Comparison of ENCODE assay signal across 9 mouse cellular contexts in genomic region chr4:116159912-116160311, GRCm38 (mm10). TPM values are rescaled to one million over a fixed set of nuclear protein-coding genes. Genes with fewer than 3 reads are reported as not detected.
A peak's percentile ranks its signal among the peaks of the same experiment; 100 is the strongest.
DNase-seq lines count a peak whose midpoint lies in the region; ATAC-seq and TF ChIP-seq lines count a peak whose summit lies in the region.
"Had no signal": no experiment of that assay in that cellular context is flagged by ENCODE, and none has a peak within 500 bp of the region (broad histone marks: within the 10 kb centered on the region; RNA-seq: fewer than 3 reads in every experiment).

No protein-coding gene starts in this region.

- H3K27ac ChIP-seq in heart, postnatal 0 days (ENCODE audit: low read depth): peak overlapping the region; percentile 40; the same call in 1 of the 2 replicates
- no peak overlapping the region for H3K27ac ChIP-seq in liver, postnatal 0 days (ENCODE audit: low read depth)
- H3K27ac ChIP-seq in stomach, postnatal 0 days (replicated peaks): no peak overlapping the region
- H3K27ac ChIP-seq: neural tube, embryonic 13.5 days had no signal

- H3K9me3 ChIP-seq in heart, postnatal 0 days (replicated peaks; ENCODE audit: control insufficient read depth, low read length): no peaks in the 10 kb centered on the region
- H3K9me3 ChIP-seq in liver, postnatal 0 days (ENCODE audit: low read length): no peaks in the 10 kb centered on the region
- no peaks in the 10 kb centered on the region for H3K9me3 ChIP-seq in stomach, postnatal 0 days (ENCODE audit: control insufficient read depth, low read length)
- H3K9me3 ChIP-seq: neural tube, embryonic 13.5 days had no signal

- H3K4me1 ChIP-seq in heart, postnatal 0 days (ENCODE audit: control insufficient read depth, insufficient read depth): peaks cover 19% of the 10 kb centered on the region
- no peaks in the 10 kb centered on the region for H3K4me1 ChIP-seq in liver, postnatal 0 days (ENCODE audit: insufficient read depth)
- H3K4me1 ChIP-seq in stomach, postnatal 0 days (replicated peaks; ENCODE audit: control insufficient read depth, insufficient read depth): no peaks in the 10 kb centered on the region
- H3K4me1 ChIP-seq: neural tube, embryonic 13.5 days had no signal

- ATAC-seq in heart, postnatal 0 days (ENCODE audit: insufficient read depth, low read depth): peak; percentile 19; the same call in 1 of the 2 replicates
- ATAC-seq in liver, postnatal 0 days: no peak
- 0 out of 2 replicates have a peak, but pooled peaks have one; percentile 17 for ATAC-seq in stomach, postnatal 0 days (ENCODE audit: low FRiP score, low TSS enrichment)

- no peak for DNase-seq in heart, postnatal 0 days (ENCODE audit: low spot score)
- DNase-seq in heart, adult 18-20 months: no peak
- DNase-seq in 416B (ENCODE audit: low read depth) (peak; percentile 72), MN1 (ENCODE audit: low spot score) (peak; percentile 25)
- no peak for DNase-seq in liver, postnatal 0 days
- DNase-seq in stomach, postnatal 0 days (ENCODE audit: low spot score): peak; percentile 59
- no peak for DNase-seq in adrenal gland, adult 18-20 months (ENCODE audit: low spot score in 2 of 2)
- no peak for DNase-seq in embryo, embryonic 9.5 days (ENCODE audit: extremely low spot score)

- peaks cover 46% of the 10 kb centered on the region for H3K36me3 ChIP-seq in heart, postnatal 0 days (replicated peaks; ENCODE audit: control insufficient read depth, insufficient read depth, low read length)
- H3K36me3 ChIP-seq in liver, postnatal 0 days (replicated peaks; ENCODE audit: insufficient read depth, low read length): peaks cover 38% of the 10 kb centered on the region
- peaks cover 30% of the 10 kb centered on the region for H3K36me3 ChIP-seq in stomach, postnatal 0 days (ENCODE audit: control insufficient read depth, insufficient read depth, low read length)

- no peak overlapping the region for H3K4me3 ChIP-seq in heart, postnatal 0 days (ENCODE audit: low read depth, low read length)
- no peak overlapping the region for H3K4me3 ChIP-seq in liver, postnatal 0 days (ENCODE audit: low read depth, low read length)
- H3K4me3 ChIP-seq in stomach, postnatal 0 days (ENCODE audit: low read depth, low read length): no peak overlapping the region
- H3K4me3 ChIP-seq: neural tube, embryonic 13.5 days had no signal

- H3K9ac ChIP-seq in heart, postnatal 0 days (replicated peaks; ENCODE audit: low read depth, low read length): no peak overlapping the region
- no peak overlapping the region for H3K9ac ChIP-seq in liver, postnatal 0 days (replicated peaks)
- no peak overlapping the region for H3K9ac ChIP-seq in stomach, postnatal 0 days (ENCODE audit: low read length)
- H3K9ac ChIP-seq: neural tube, embryonic 13.5 days had no signal

- H3K4me2 ChIP-seq in heart, postnatal 0 days (ENCODE audit: low read depth, low read length): no peak overlapping the region
- H3K4me2 ChIP-seq in liver, postnatal 0 days (ENCODE audit: low read depth, low read length): no peak overlapping the region
- no peak overlapping the region for H3K4me2 ChIP-seq in stomach, postnatal 0 days (replicated peaks; ENCODE audit: low read depth)
- H3K4me2 ChIP-seq: neural tube, embryonic 13.5 days had no signal

- WGBS in heart, postnatal 0 days: 58% methylated on average over 3 of the region's 3 CpGs
- 62% methylated on average over 3 of the region's 3 CpGs for WGBS in liver, postnatal 0 days (ENCODE audit: insufficient replicate concordance)
- 66% methylated on average over 3 of the region's 3 CpGs for WGBS in stomach, postnatal 0 days

- no peaks in the 10 kb centered on the region for H3K27me3 ChIP-seq in heart, postnatal 0 days (ENCODE audit: control insufficient read depth, insufficient read depth, low read length)
- H3K27me3 ChIP-seq in liver, postnatal 0 days (ENCODE audit: insufficient read depth, low read length): no peaks in the 10 kb centered on the region
- H3K27me3 ChIP-seq in stomach, postnatal 0 days (ENCODE audit: control insufficient read depth, insufficient read depth, low read length): no peaks in the 10 kb centered on the region
- H3K27me3 ChIP-seq: neural tube, embryonic 13.5 days had no signal

- peak; percentile 44 for TF ChIP-seq CTCF in heart, postnatal 0 days (IDR thresholded peaks at IDR 0.05; ENCODE audit: low read depth)
- TF ChIP-seq CTCF in liver, postnatal 0 days (IDR thresholded peaks at IDR 0.05; ENCODE audit: low read depth): peak; percentile 62
- TF ChIP-seq CTCF in stomach, postnatal 0 days (IDR thresholded peaks at IDR 0.05; ENCODE audit: low read depth): peak; percentile 76

- no peak for TF ChIP-seq EP300 in heart, postnatal 0 days (IDR thresholded peaks at IDR 0.05; ENCODE audit: low read depth)
- TF ChIP-seq EP300 in liver, postnatal 0 days (IDR thresholded peaks at IDR 0.05; ENCODE audit: low read depth): no peak
- no peak for TF ChIP-seq EP300 in stomach, postnatal 0 days (optimal IDR thresholded peaks at IDR 0.05)

RNA-seq across cellular contexts. Expression of gene Tspan1, which starts 7.5 kb away (rescaled TPM):
- 1.8 TPM in 1 of 2 replicates, not detected in the other for total RNA-seq in heart, postnatal 0 days (2014; rRNA removed; ENCODE audit: low replicate concordance)
- 2.8 TPM in 1 of 2 replicates, not detected in the other for polyA plus RNA-seq in heart, postnatal 0 days (2015; fragmentation: Nextera tagmentation; extraction: Ambion mirVana)
- 1 to 10 TPM in 1 of 2 experiments, not detected in 1; 1.3 TPM for total RNA-seq in heart, adult 18-20 months (2021)
- polyA plus RNA-seq in liver, postnatal 0 days (2015; fragmentation: Nextera tagmentation; extraction: Ambion mirVana): 0.08 TPM in 1 of 2 replicates, not detected in the other
- polyA plus RNA-seq in stomach, postnatal 0 days (2015; fragmentation: Nextera tagmentation; extraction: Ambion mirVana): 319 and 330 TPM in 2 replicates
- total RNA-seq in adrenal gland, adult 18-20 months (2021): not detected
- polyA plus RNA-seq: neural tube, embryonic 13.5 days had no signal

RNA-seq across cellular contexts. Expression of gene Lurap1, which starts 8.8 kb away (rescaled TPM):
- 1.5 and 2.1 TPM in 2 replicates for total RNA-seq in heart, postnatal 0 days (2014; rRNA removed; ENCODE audit: low replicate concordance)
- 0.97 and 1.1 TPM in 2 replicates for polyA plus RNA-seq in heart, postnatal 0 days (2015; fragmentation: Nextera tagmentation; extraction: Ambion mirVana)
- 1 to 10 TPM; 4.6 to 5.0 TPM for total RNA-seq in heart, adult 18-20 months (2021)
- 0.24 and 0.27 TPM in 2 replicates for polyA plus RNA-seq in liver, postnatal 0 days (2015; fragmentation: Nextera tagmentation; extraction: Ambion mirVana)
- polyA plus RNA-seq in stomach, postnatal 0 days (2015; fragmentation: Nextera tagmentation; extraction: Ambion mirVana): 1.2 and 1.6 TPM in 2 replicates
- total RNA-seq in adrenal gland, adult 18-20 months (2021): 10 to 100 TPM in 1 of 2 experiments, 1 to 10 TPM in 1; 9.8 to 12.3 TPM

RNA-seq across cellular contexts. Expression of gene 1700042G07Rik, which starts 13.3 kb away (rescaled TPM):
- total RNA-seq in heart, postnatal 0 days (2014; rRNA removed; ENCODE audit: low replicate concordance): not detected in 2 replicates
- polyA plus RNA-seq in heart, postnatal 0 days (2015; fragmentation: Nextera tagmentation; extraction: Ambion mirVana): not detected in 2 replicates
- not detected for total RNA-seq in heart, adult 18-20 months (2021)
- not detected in 2 replicates for polyA plus RNA-seq in liver, postnatal 0 days (2015; fragmentation: Nextera tagmentation; extraction: Ambion mirVana)
- polyA plus RNA-seq in stomach, postnatal 0 days (2015; fragmentation: Nextera tagmentation; extraction: Ambion mirVana): not detected in 2 replicates
- total RNA-seq in adrenal gland, adult 18-20 months (2021): not detected
- polyA plus RNA-seq: neural tube, embryonic 13.5 days had no signal

RNA-seq across cellular contexts. Expression of gene Gm49337, which starts 13.3 kb away (rescaled TPM):
- total RNA-seq in heart, postnatal 0 days (2014; rRNA removed; ENCODE audit: low replicate concordance): not detected in 2 replicates
- polyA plus RNA-seq in heart, postnatal 0 days (2015; fragmentation: Nextera tagmentation; extraction: Ambion mirVana): not detected in 2 replicates
- not detected for total RNA-seq in heart, adult 18-20 months (2021)
- polyA plus RNA-seq in liver, postnatal 0 days (2015; fragmentation: Nextera tagmentation; extraction: Ambion mirVana): not detected in 2 replicates
- polyA plus RNA-seq in stomach, postnatal 0 days (2015; fragmentation: Nextera tagmentation; extraction: Ambion mirVana): not detected in 2 replicates
- total RNA-seq in adrenal gland, adult 18-20 months (2021): not detected
- polyA plus RNA-seq: neural tube, embryonic 13.5 days had no signal

RNA-seq across cellular contexts. Expression of gene Pomgnt1, which starts 36.3 kb away (rescaled TPM):
- total RNA-seq in heart, postnatal 0 days (2014; rRNA removed; ENCODE audit: low replicate concordance): 77.5 and 91.3 TPM in 2 replicates
- 56.9 and 59.6 TPM in 2 replicates for polyA plus RNA-seq in heart, postnatal 0 days (2015; fragmentation: Nextera tagmentation; extraction: Ambion mirVana)
- 10 to 100 TPM; 56.8 to 57.5 TPM for total RNA-seq in heart, adult 18-20 months (2021)
- polyA plus RNA-seq in liver, postnatal 0 days (2015; fragmentation: Nextera tagmentation; extraction: Ambion mirVana): 8.8 and 9.2 TPM in 2 replicates
- polyA plus RNA-seq in stomach, postnatal 0 days (2015; fragmentation: Nextera tagmentation; extraction: Ambion mirVana): 26.6 and 29.6 TPM in 2 replicates
- total RNA-seq in adrenal gland, adult 18-20 months (2021): 10 to 100 TPM; 57.0 to 65.1 TPM

Comparison
In these comparisons a context has a peak if more than half of its experiments do, and no peak if none do; other contexts are left out.
1. DNase-seq: peak in 416B (single experiment), MN1 (single experiment) and stomach, postnatal 0 days (single experiment); none in heart, postnatal 0 days (single experiment), heart, adult 18-20 months (0 of 2), liver, postnatal 0 days (single experiment), adrenal gland, adult 18-20 months (0 of 2) and embryo, embryonic 9.5 days (single experiment).
2. Peak in every context shown above with its lines, with median percentiles within 50 percentile points of each other: CTCF ChIP-seq.